Mouse (Mus musculus) liver, postnatal 0 days (tissue): Measurements from ENCODE around the gene Cfl1. TPM values are rescaled to one million over a fixed set of nuclear protein-coding genes. Genes with fewer than 3 reads are reported as not detected.

ENCODE experiments used
- ATAC-seq: fragments of 200-750 bp; cut with Nextera tagmentation; 2 replicates; pipeline ENCODE4 v1.8.0; 2017; ENCODE audit warnings: mild to moderate bottlenecking, moderate library complexity
- DNase-seq: peaks from one replicate; pipeline ENCODE4 v3.0.0-alpha.2; 2016
- H3K27ac ChIP-seq: fragments of 300-500 bp; sonication (generic); 2 replicates; pipeline ENCODE4 v1.5.1; 2014; ENCODE audit warnings: antibody characterized with exemption, moderate library complexity, mild to moderate bottlenecking, low read depth
- H3K27me3 ChIP-seq: fragments of 300-500 bp; sonication (generic); 2 replicates; pipeline ENCODE4 v1.6.1; 2014; ENCODE audit warnings: low read length, control low read depth, mixed read lengths; ENCODE audit not compliant: insufficient read depth
- H3K36me3 ChIP-seq: fragments of 300-500 bp; sonication (generic); replicated peaks from 2 replicates; pipeline ENCODE4 v1.6.1; 2014; ENCODE audit warnings: mild to moderate bottlenecking, control low read depth, low read length, moderate library complexity, mixed read lengths; ENCODE audit not compliant: insufficient read depth
- H3K4me1 ChIP-seq: fragments of 300-500 bp; sonication (generic); 2 replicates; pipeline ENCODE4 v1.6.1; 2014; ENCODE audit warnings: antibody characterized with exemption, mild to moderate bottlenecking, control low read depth; ENCODE audit not compliant: insufficient read depth
- H3K4me2 ChIP-seq: fragments of 300-500 bp; sonication (generic); 2 replicates; pipeline ENCODE4 v1.6.1; 2014; ENCODE audit warnings: low read depth, mild to moderate bottlenecking, low read length, moderate library complexity, mixed read lengths
- H3K4me3 ChIP-seq: fragments of 300-500 bp; sonication (generic); 2 replicates; pipeline ENCODE4 v1.5.1; 2014; ENCODE audit warnings: low read depth, low read length
- H3K9ac ChIP-seq: fragments of 300-500 bp; sonication (generic); replicated peaks from 2 replicates; pipeline ENCODE4 v1.6.1; 2014; ENCODE audit warnings: mild to moderate bottlenecking, moderate library complexity
- H3K9me3 ChIP-seq: fragments of 300-500 bp; sonication (generic); 2 replicates; pipeline ENCODE4 v1.6.1; 2016; ENCODE audit warnings: mild to moderate bottlenecking, control low read depth, low read length, mixed read lengths
- CTCF ChIP-seq: sonication (generic); IDR thresholded peaks from 2 replicates; pipeline ENCODE4 v1.5.1; 2016; ENCODE audit warnings: antibody characterized with exemption, low read depth
- EP300 ChIP-seq: IDR thresholded peaks from 2 replicates; pipeline ENCODE4 v1.6.1; 2016; ENCODE audit warnings: antibody characterized with exemption, low read depth, mild to moderate bottlenecking
- WGBS: fragments of 180-500 bp; shearing (Covaris S2); extraction: QIAGEN DNeasy Blood & Tissue Kit; methylation state at CpG from one replicate; pipeline ENCODE4 v1.1.7; 2014; ENCODE audit not compliant: insufficient replicate concordance; 5-methylcytosine and 5-hydroxymethylcytosine counted together
- polyA plus RNA-seq: library from polyadenylated mRNA; unstranded; fragments of >200 nt; fragmentation: Nextera tagmentation; extraction: Ambion mirVana; gene quantifications from 2 replicates; pipeline ENCODE4 v1.2.1, GENCODE M21; 2015

Cfl1 gene
- polyA plus RNA-seq, 1 experiment from 2014 or later = 843 TPM

- Histone ChIP-seq H3K27ac (peak overlapping the region; percentile 76), H3K27me3 (0 out of 2 replicates have a peak, but pooled peaks cover 8% of the 10 kb centered on the region), H3K9ac (peak overlapping the region; percentile 72), H3K4me3 (peak overlapping the region; percentile 66), H3K9me3 (no peaks in the 10 kb centered on the region), H3K4me2 (peak overlapping the region; percentile 94), H3K4me1 (peaks cover 34% of the 10 kb centered on the region), H3K36me3 (peaks cover 5% of the 10 kb centered on the region; the same call in 1 of the 2 replicates)
- DNase-seq = peak; percentile 92
- under 1% methylated on average over 64 of the region's 70 CpGs for WGBS
- TF ChIP-seq CTCF (peak; percentile 23), EP300 (no peak)
- ATAC-seq = peak; percentile 82
These were observed 33.1 kb upstream of the Cfl1 start for GRCm38 (mm10) chr19:5456922-5457745.

GRCm38 (mm10) chr19:5457746-5458442 lies 32.4 kb upstream of the Cfl1 start, which contains the start of gene Ccdc85b:
Gene Ccdc85b, minus strand, starts transcription at chr19:5457894.
- peak; percentile 30 for DNase-seq
- H3K27ac ChIP-seq = peak within 1 kb of the TSS; percentile 76
- H3K36me3 ChIP-seq = peaks cover 10% of the 10 kb centered on the region; the same call in 1 of the 2 replicates
- H3K9me3 ChIP-seq = no peaks in the 10 kb centered on the region
- peak within 1 kb of the TSS; percentile 94 for H3K4me2 ChIP-seq
- H3K27me3 ChIP-seq = 0 out of 2 replicates have a peak, but pooled peaks cover 8% of the 10 kb centered on the region
- peak within 1 kb of the TSS; percentile 72 for H3K9ac ChIP-seq
- peaks cover 34% of the 10 kb centered on the region for H3K4me1 ChIP-seq
- ATAC-seq = no peak
- H3K4me3 ChIP-seq = peak within 1 kb of the TSS; percentile 66
- TF ChIP-seq CTCF = no peak
- no peak for TF ChIP-seq EP300
- 11% methylated on average over 14 of the region's 14 CpGs for WGBS

GRCm38 (mm10) chr19:5459019-5459418 lies 31.2 kb upstream of the Cfl1 start:
- ATAC-seq = no peak
- 68% methylated on average over 7 of the region's 7 CpGs for WGBS

GRCm38 (mm10) chr19:5459896-5460295 lies 30.4 kb upstream of the Cfl1 start:
- Histone ChIP-seq H3K27ac (no peak overlapping the region), H3K4me1 (peaks cover 34% of the 10 kb centered on the region), H3K9ac (peak overlapping the region; percentile 84), H3K36me3 (peaks cover 23% of the 10 kb centered on the region), H3K4me2 (peak overlapping the region; percentile 96), H3K9me3 (no peaks in the 10 kb centered on the region), H3K27me3 (0 out of 2 replicates have a peak, but pooled peaks cover 8% of the 10 kb centered on the region), H3K4me3 (peak overlapping the region; percentile 84)
- no peak for TF ChIP-seq CTCF
- no peak for TF ChIP-seq EP300
- WGBS = 29% methylated on average over 3 of the region's 3 CpGs
- no peak for DNase-seq
- no peak for ATAC-seq

More at GRCm38 (mm10) chr19:5459019-5459418, 31.2 kb upstream of the Cfl1 start:
- no peak for DNase-seq
- TF ChIP-seq EP300 = no peak
- no peak for TF ChIP-seq CTCF
- peaks cover 34% of the 10 kb centered on the region for H3K4me1 ChIP-seq
- H3K36me3 ChIP-seq = peaks cover 17% of the 10 kb centered on the region
- no peak overlapping the region for H3K27ac ChIP-seq
- H3K9me3 ChIP-seq = no peaks in the 10 kb centered on the region
- no peak overlapping the region for H3K4me2 ChIP-seq
- no peak overlapping the region for H3K4me3 ChIP-seq
- 0 out of 2 replicates have a peak, but pooled peaks cover 8% of the 10 kb centered on the region for H3K27me3 ChIP-seq
- no peak overlapping the region for H3K9ac ChIP-seq

- Histone ChIP-seq H3K27ac (peak within 1 kb of the TSS; percentile 67), H3K4me2 (peak within 1 kb of the TSS; percentile 96), H3K9me3 (no peaks in the 10 kb centered on the region), H3K9ac (peak within 1 kb of the TSS; percentile 84), H3K36me3 (peaks cover 28% of the 10 kb centered on the region), H3K27me3 (0 out of 2 replicates have a peak, but pooled peaks cover 8% of the 10 kb centered on the region), H3K4me1 (peaks cover 34% of the 10 kb centered on the region), H3K4me3 (peak within 1 kb of the TSS; percentile 84)
- peak; percentile 92 for DNase-seq
- under 1% methylated on average over 32 of the region's 32 CpGs for WGBS
- peak; percentile 82 for ATAC-seq
- TF ChIP-seq CTCF (no peak), EP300 (no peak)
These were observed 29.8 kb upstream of the Cfl1 start, which contains the start of gene Fibp for GRCm38 (mm10) chr19:5460465-5460911. Gene Fibp, plus strand, starts transcription at chr19:5460615.

- no peak for TF ChIP-seq CTCF
- TF ChIP-seq EP300 = no peak
- no peak for ATAC-seq
- Histone ChIP-seq H3K9me3 (no peaks in the 10 kb centered on the region), H3K36me3 (peaks cover 36% of the 10 kb centered on the region), H3K27me3 (0 out of 2 replicates have a peak, but pooled peaks cover 4% of the 10 kb centered on the region), H3K27ac (no peak overlapping the region), H3K4me1 (peaks cover 29% of the 10 kb centered on the region), H3K4me3 (0 out of 2 replicates have a peak overlapping the region, but pooled peaks have one; percentile 84), H3K9ac (peak overlapping the region; percentile 84), H3K4me2 (peak overlapping the region; percentile 96)
- DNase-seq = no peak
- 86% methylated on average over 6 of the region's 6 CpGs for WGBS
These were observed 28.8 kb upstream of the Cfl1 start for GRCm38 (mm10) chr19:5461411-5461810.
